Mouse (Mus musculus): ENCODE results near the gene Adgra3. TPM values are rescaled to one million over a fixed set of nuclear protein-coding genes. Genes with fewer than 3 reads are reported as not detected.
A peak's percentile ranks its signal among the peaks of the same experiment; 100 is the strongest.

Gene Adgra3
- polyA plus RNA-seq, 1 experiment from 2014 or later = 6.9 TPM

- Histone ChIP-seq H3K4me3 (replicated peaks; ENCODE audit: low read length) (no peak overlapping the region), H3K27me3 (ENCODE audit: control insufficient read depth, insufficient read depth, low read length) (no peaks in the 10 kb centered on the region), H3K4me1 (ENCODE audit: control insufficient read depth, insufficient read depth, low read length) (peaks cover 38% of the 10 kb centered on the region), H3K4me2 (ENCODE audit: low read depth, low read length) (no peak overlapping the region), H3K36me3 (ENCODE audit: control insufficient read depth, insufficient read depth, low read length) (no peaks in the 10 kb centered on the region), H3K9me3 (replicated peaks; ENCODE audit: control insufficient read depth, low read length) (no peaks in the 10 kb centered on the region), H3K9ac (ENCODE audit: low read length) (no peak overlapping the region), H3K27ac (ENCODE audit: low read length) (no peak overlapping the region)
- no peak for ATAC-seq (ENCODE audit: insufficient read depth, low FRiP score)
- WGBS = 73% methylated on average over 8 of the region's 8 CpGs
Measured at GRCm38 (mm10) chr5:50034900-50035514, 23.8 kb downstream of the Adgra3 start.

GRCm38 (mm10) chr5:50034231-50034630 is 24.6 kb downstream of the Adgra3 start:
- Histone ChIP-seq H3K9me3 (replicated peaks; ENCODE audit: control insufficient read depth, low read length) (no peaks in the 10 kb centered on the region), H3K4me3 (replicated peaks; ENCODE audit: low read length) (no peak overlapping the region), H3K36me3 (ENCODE audit: control insufficient read depth, insufficient read depth, low read length) (no peaks in the 10 kb centered on the region), H3K4me2 (ENCODE audit: low read depth, low read length) (no peak overlapping the region), H3K27ac (ENCODE audit: low read length) (no peak overlapping the region), H3K9ac (ENCODE audit: low read length) (no peak overlapping the region), H3K27me3 (ENCODE audit: control insufficient read depth, insufficient read depth, low read length) (no peaks in the 10 kb centered on the region), H3K4me1 (ENCODE audit: control insufficient read depth, insufficient read depth, low read length) (peaks cover 33% of the 10 kb centered on the region)
- ATAC-seq (ENCODE audit: insufficient read depth, low FRiP score) = 0 out of 2 replicates have a peak, but pooled peaks have one; percentile 24
- WGBS = 43% methylated on average over 6 of the region's 6 CpGs

GRCm38 (mm10) chr5:50033660-50034059 is 25.1 kb downstream of the Adgra3 start:
- Histone ChIP-seq H3K9ac (ENCODE audit: low read length) (no peak overlapping the region), H3K4me2 (ENCODE audit: low read depth, low read length) (no peak overlapping the region), H3K36me3 (ENCODE audit: control insufficient read depth, insufficient read depth, low read length) (no peaks in the 10 kb centered on the region), H3K27ac (ENCODE audit: low read length) (no peak overlapping the region), H3K4me1 (ENCODE audit: control insufficient read depth, insufficient read depth, low read length) (peaks cover 30% of the 10 kb centered on the region), H3K9me3 (replicated peaks; ENCODE audit: control insufficient read depth, low read length) (no peaks in the 10 kb centered on the region), H3K4me3 (replicated peaks; ENCODE audit: low read length) (no peak overlapping the region), H3K27me3 (ENCODE audit: control insufficient read depth, insufficient read depth, low read length) (no peaks in the 10 kb centered on the region)
- 75% methylated on average over 9 of the region's 9 CpGs for WGBS
- no peak for ATAC-seq (ENCODE audit: insufficient read depth, low FRiP score)

GRCm38 (mm10) chr5:50032332-50032731 is 26.5 kb downstream of the Adgra3 start:
- no peak for ATAC-seq (ENCODE audit: insufficient read depth, low FRiP score)
- Histone ChIP-seq H3K27ac (ENCODE audit: low read length) (no peak overlapping the region), H3K4me2 (ENCODE audit: low read depth, low read length) (no peak overlapping the region), H3K9me3 (replicated peaks; ENCODE audit: control insufficient read depth, low read length) (no peaks in the 10 kb centered on the region), H3K4me1 (ENCODE audit: control insufficient read depth, insufficient read depth, low read length) (peaks cover 37% of the 10 kb centered on the region), H3K27me3 (ENCODE audit: control insufficient read depth, insufficient read depth, low read length) (no peaks in the 10 kb centered on the region), H3K36me3 (ENCODE audit: control insufficient read depth, insufficient read depth, low read length) (no peaks in the 10 kb centered on the region), H3K4me3 (replicated peaks; ENCODE audit: low read length) (no peak overlapping the region), H3K9ac (ENCODE audit: low read length) (no peak overlapping the region)
- WGBS = 49% methylated on average over 5 of the region's 5 CpGs

GRCm38 (mm10) chr5:50031763-50032272 is 27.0 kb downstream of the Adgra3 start:
- peaks cover 42% of the 10 kb centered on the region for H3K4me1 ChIP-seq (ENCODE audit: control insufficient read depth, insufficient read depth, low read length)
- no peak overlapping the region for H3K4me3 ChIP-seq (replicated peaks; ENCODE audit: low read length)
- ATAC-seq (ENCODE audit: insufficient read depth, low FRiP score) = no peak
- no peaks in the 10 kb centered on the region for H3K9me3 ChIP-seq (replicated peaks; ENCODE audit: control insufficient read depth, low read length)
- H3K27ac ChIP-seq (ENCODE audit: low read length) = no peak overlapping the region
- no peak overlapping the region for H3K4me2 ChIP-seq (ENCODE audit: low read depth, low read length)
- no peaks in the 10 kb centered on the region for H3K27me3 ChIP-seq (ENCODE audit: control insufficient read depth, insufficient read depth, low read length)
- no peak overlapping the region for H3K9ac ChIP-seq (ENCODE audit: low read length)
- H3K36me3 ChIP-seq (ENCODE audit: control insufficient read depth, insufficient read depth, low read length) = no peaks in the 10 kb centered on the region
- 82% methylated on average over 2 of the region's 2 CpGs for WGBS

- H3K9me3 ChIP-seq (replicated peaks; ENCODE audit: control insufficient read depth, low read length) = no peaks in the 10 kb centered on the region
- H3K4me1 ChIP-seq (ENCODE audit: control insufficient read depth, insufficient read depth, low read length) = peaks cover 41% of the 10 kb centered on the region
- H3K4me3 ChIP-seq (replicated peaks; ENCODE audit: low read length) = no peak overlapping the region
- 86% methylated on average over 6 of the region's 6 CpGs for WGBS
- no peak overlapping the region for H3K27ac ChIP-seq (ENCODE audit: low read length)
- no peaks in the 10 kb centered on the region for H3K36me3 ChIP-seq (ENCODE audit: control insufficient read depth, insufficient read depth, low read length)
- no peaks in the 10 kb centered on the region for H3K27me3 ChIP-seq (ENCODE audit: control insufficient read depth, insufficient read depth, low read length)
- H3K4me2 ChIP-seq (ENCODE audit: low read depth, low read length) = no peak overlapping the region
- ATAC-seq (ENCODE audit: insufficient read depth, low FRiP score) = no peak
- H3K9ac ChIP-seq (ENCODE audit: low read length) = no peak overlapping the region
Measured at GRCm38 (mm10) chr5:50031288-50031687, 27.5 kb downstream of the Adgra3 start.

GRCm38 (mm10) chr5:50029662-50030061 is 29.1 kb downstream of the Adgra3 start:
- WGBS = 91% methylated on average over 6 of the region's 6 CpGs
- Histone ChIP-seq H3K4me2 (ENCODE audit: low read depth, low read length) (no peak overlapping the region), H3K27ac (ENCODE audit: low read length) (no peak overlapping the region), H3K4me3 (replicated peaks; ENCODE audit: low read length) (no peak overlapping the region), H3K9me3 (replicated peaks; ENCODE audit: control insufficient read depth, low read length) (no peaks in the 10 kb centered on the region), H3K4me1 (ENCODE audit: control insufficient read depth, insufficient read depth, low read length) (peaks cover 40% of the 10 kb centered on the region), H3K9ac (ENCODE audit: low read length) (no peak overlapping the region), H3K36me3 (ENCODE audit: control insufficient read depth, insufficient read depth, low read length) (no peaks in the 10 kb centered on the region), H3K27me3 (ENCODE audit: control insufficient read depth, insufficient read depth, low read length) (no peaks in the 10 kb centered on the region)
- ATAC-seq (ENCODE audit: insufficient read depth, low FRiP score) = no peak

- H3K9me3 ChIP-seq (replicated peaks; ENCODE audit: control insufficient read depth, low read length) = no peaks in the 10 kb centered on the region
- WGBS = 42% methylated on average over 5 of the region's 5 CpGs
- H3K27ac ChIP-seq (ENCODE audit: low read length) = peak overlapping the region; percentile 76
- peaks cover 10% of the 10 kb centered on the region; the same call in 1 of the 2 replicates for H3K36me3 ChIP-seq (ENCODE audit: control insufficient read depth, insufficient read depth, low read length)
- no peaks in the 10 kb centered on the region for H3K27me3 ChIP-seq (ENCODE audit: control insufficient read depth, insufficient read depth, low read length)
- H3K9ac ChIP-seq (ENCODE audit: low read length) = 0 out of 2 replicates have a peak overlapping the region, but pooled peaks have one; percentile 35
- H3K4me3 ChIP-seq (replicated peaks; ENCODE audit: low read length) = no peak overlapping the region
- peaks cover 30% of the 10 kb centered on the region for H3K4me1 ChIP-seq (ENCODE audit: control insufficient read depth, insufficient read depth, low read length)
- no peak overlapping the region for H3K4me2 ChIP-seq (ENCODE audit: low read depth, low read length)
- 0 out of 2 replicates have a peak, but pooled peaks have one; percentile 12 for ATAC-seq (ENCODE audit: insufficient read depth, low FRiP score)
Measured at GRCm38 (mm10) chr5:50027561-50027960, 31.2 kb downstream of the Adgra3 start.

- Histone ChIP-seq H3K27ac (ENCODE audit: low read length) (peak overlapping the region; percentile 76), H3K9me3 (replicated peaks; ENCODE audit: control insufficient read depth, low read length) (no peaks in the 10 kb centered on the region), H3K4me3 (replicated peaks; ENCODE audit: low read length) (no peak overlapping the region), H3K36me3 (ENCODE audit: control insufficient read depth, insufficient read depth, low read length) (peaks cover 12% of the 10 kb centered on the region; the same call in 1 of the 2 replicates), H3K9ac (ENCODE audit: low read length) (no peak overlapping the region), H3K4me2 (ENCODE audit: low read depth, low read length) (peak overlapping the region; percentile 9; the same call in 1 of the 2 replicates), H3K27me3 (ENCODE audit: control insufficient read depth, insufficient read depth, low read length) (no peaks in the 10 kb centered on the region), H3K4me1 (ENCODE audit: control insufficient read depth, insufficient read depth, low read length) (peaks cover 27% of the 10 kb centered on the region)
- 39% methylated on average over 7 of the region's 7 CpGs for WGBS
- 0 out of 2 replicates have a peak, but pooled peaks have one; percentile 56 for ATAC-seq (ENCODE audit: insufficient read depth, low FRiP score)
Measured at GRCm38 (mm10) chr5:50027001-50027400, 31.8 kb downstream of the Adgra3 start.

Data from stomach, embryonic 16.5 days (tissue).